Comparison of ENCODE assay signal across 24 mouse cellular contexts in the genomic region with DNA sequence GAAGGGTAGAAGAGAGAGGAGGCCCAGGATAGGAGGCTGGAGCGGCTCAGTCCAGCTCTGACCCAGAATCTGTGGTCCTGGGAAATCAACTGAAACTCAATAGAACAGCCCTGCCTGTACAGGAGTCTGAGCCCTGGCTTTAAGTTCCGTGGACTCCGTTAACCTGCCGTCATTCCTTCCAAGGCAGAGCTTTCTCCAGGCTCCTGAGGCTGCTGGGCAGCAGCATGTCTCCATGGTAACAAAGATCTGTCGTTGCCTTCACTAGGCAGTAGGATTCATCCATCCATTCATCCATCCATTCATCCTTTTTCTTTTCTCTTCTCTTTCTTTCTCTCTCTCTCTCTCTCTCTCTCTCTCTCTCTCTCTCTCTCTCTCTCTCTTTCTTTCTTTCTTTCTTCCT. TPM values are rescaled to one million over a fixed set of nuclear protein-coding genes. Genes with fewer than 3 reads are reported as not detected.
DNase-seq lines count a peak whose midpoint lies in the region; ATAC-seq lines count a peak whose summit lies in the region.
"Had no signal": no experiment of that assay in that cellular context is flagged by ENCODE, and none has a peak within 500 bp of the region (broad histone marks: within the 10 kb centered on the region; RNA-seq: fewer than 3 reads in every experiment).

No protein-coding gene starts in this region.

- H3K36me3 ChIP-seq in forebrain, embryonic 11.5 days (ENCODE audit: control insufficient read depth, insufficient read depth, low read length) = no peaks in the 10 kb centered on the region
- H3K36me3 ChIP-seq in forebrain, embryonic 15.5 days = no peaks in the 10 kb centered on the region
- no peaks in the 10 kb centered on the region for H3K36me3 ChIP-seq in forebrain, embryonic 14.5 days (ENCODE audit: control insufficient read depth, insufficient read depth, low read length)
- H3K36me3 ChIP-seq in midbrain, embryonic 13.5 days = no peaks in the 10 kb centered on the region
- H3K36me3 ChIP-seq in neural tube, embryonic 15.5 days = no peaks in the 10 kb centered on the region
- H3K36me3 ChIP-seq: embryonic facial prominence, embryonic 12.5 days; heart, embryonic 15.5 days; neural tube, embryonic 12.5 days had no signal

- no peaks in the 10 kb centered on the region for H3K9me3 ChIP-seq in forebrain, embryonic 11.5 days (ENCODE audit: control insufficient read depth, low read length)
- H3K9me3 ChIP-seq in forebrain, embryonic 15.5 days = no peaks in the 10 kb centered on the region
- H3K9me3 ChIP-seq in forebrain, embryonic 14.5 days (replicated peaks; ENCODE audit: control insufficient read depth, low read length) = no peaks in the 10 kb centered on the region
- H3K9me3 ChIP-seq in midbrain, embryonic 13.5 days = no peaks in the 10 kb centered on the region
- no peaks in the 10 kb centered on the region for H3K9me3 ChIP-seq in neural tube, embryonic 15.5 days (replicated peaks)
- H3K9me3 ChIP-seq: embryonic facial prominence, embryonic 12.5 days; heart, embryonic 15.5 days; neural tube, embryonic 12.5 days had no signal

- H3K4me2 ChIP-seq in forebrain, embryonic 11.5 days (ENCODE audit: low read depth, low read length, severe bottlenecking) = no peak overlapping the region
- H3K4me2 ChIP-seq in forebrain, embryonic 15.5 days (replicated peaks) = no peak overlapping the region
- no peak overlapping the region for H3K4me2 ChIP-seq in forebrain, embryonic 14.5 days (ENCODE audit: low read length)
- no peak overlapping the region for H3K4me2 ChIP-seq in midbrain, embryonic 13.5 days (replicated peaks)
- H3K4me2 ChIP-seq in neural tube, embryonic 15.5 days = no peak overlapping the region
- H3K4me2 ChIP-seq: embryonic facial prominence, embryonic 12.5 days; heart, embryonic 15.5 days; neural tube, embryonic 12.5 days had no signal

- no peaks in the 10 kb centered on the region for H3K27me3 ChIP-seq in forebrain, embryonic 11.5 days (ENCODE audit: control insufficient read depth, insufficient read depth, low read length)
- no peaks in the 10 kb centered on the region for H3K27me3 ChIP-seq in forebrain, embryonic 15.5 days
- no peaks in the 10 kb centered on the region for H3K27me3 ChIP-seq in forebrain, embryonic 14.5 days (replicated peaks; ENCODE audit: control insufficient read depth, insufficient read depth, low read length)
- no peaks in the 10 kb centered on the region for H3K27me3 ChIP-seq in midbrain, embryonic 13.5 days
- no peaks in the 10 kb centered on the region for H3K27me3 ChIP-seq in neural tube, embryonic 15.5 days (replicated peaks)
- H3K27me3 ChIP-seq: neural tube, embryonic 12.5 days had no signal

- no peak overlapping the region for H3K4me3 ChIP-seq in forebrain, embryonic 11.5 days (ENCODE audit: low read depth, low read length)
- H3K4me3 ChIP-seq in forebrain, embryonic 15.5 days = no peak overlapping the region
- no peak overlapping the region for H3K4me3 ChIP-seq in forebrain, embryonic 14.5 days (ENCODE audit: low read depth, low read length)
- no peak overlapping the region for H3K4me3 ChIP-seq in midbrain, embryonic 13.5 days (replicated peaks)
- H3K4me3 ChIP-seq in neural tube, embryonic 15.5 days (replicated peaks) = no peak overlapping the region
- H3K4me3 ChIP-seq: embryonic facial prominence, embryonic 12.5 days; heart, adult 2 months; heart, embryonic 15.5 days; neural tube, embryonic 12.5 days had no signal

- no peak overlapping the region for H3K9ac ChIP-seq in forebrain, embryonic 11.5 days (ENCODE audit: low read length)
- H3K9ac ChIP-seq in forebrain, embryonic 15.5 days (replicated peaks) = no peak overlapping the region
- H3K9ac ChIP-seq in forebrain, embryonic 14.5 days (ENCODE audit: low read length) = no peak overlapping the region
- no peak overlapping the region for H3K9ac ChIP-seq in midbrain, embryonic 13.5 days (replicated peaks)
- no peak overlapping the region for H3K9ac ChIP-seq in neural tube, embryonic 15.5 days (replicated peaks)
- H3K9ac ChIP-seq: embryonic facial prominence, embryonic 12.5 days; heart, embryonic 15.5 days; neural tube, embryonic 12.5 days had no signal

- H3K27ac ChIP-seq in forebrain, embryonic 11.5 days (ENCODE audit: low read depth, low read length) = no peak overlapping the region
- no peak overlapping the region for H3K27ac ChIP-seq in forebrain, embryonic 15.5 days (replicated peaks)
- no peak overlapping the region for H3K27ac ChIP-seq in forebrain, embryonic 14.5 days (ENCODE audit: low read depth, low read length)
- no peak overlapping the region for H3K27ac ChIP-seq in midbrain, embryonic 13.5 days
- H3K27ac ChIP-seq in neural tube, embryonic 15.5 days (replicated peaks) = no peak overlapping the region
- H3K27ac ChIP-seq: embryonic facial prominence, embryonic 12.5 days; heart, adult 2 months; heart, embryonic 15.5 days; kidney, postnatal 0 days; neural tube, embryonic 12.5 days had no signal

- WGBS in forebrain, embryonic 11.5 days = 36% methylated on average over 5 of the region's 5 CpGs
- 31% methylated on average over 5 of the region's 5 CpGs for WGBS in forebrain, embryonic 15.5 days
- 24% methylated on average over 5 of the region's 5 CpGs for WGBS in forebrain, embryonic 14.5 days
- 25% methylated on average over 5 of the region's 5 CpGs for WGBS in midbrain, embryonic 13.5 days
- WGBS in neural tube, embryonic 15.5 days = 29% methylated on average over 5 of the region's 5 CpGs

- ATAC-seq in forebrain, embryonic 11.5 days (replicated peaks; ENCODE audit: low FRiP score) = no peak
- ATAC-seq in forebrain, embryonic 15.5 days (replicated peaks) = no peak
- no peak for ATAC-seq in forebrain, embryonic 14.5 days
- peak; percentile 48; the same call in 1 of the 2 replicates for ATAC-seq in midbrain, embryonic 13.5 days
- no peak; the same call in 1 of the 2 replicates for ATAC-seq in neural tube, embryonic 15.5 days (ENCODE audit: low FRiP score)

- peaks cover 11% of the 10 kb centered on the region for H3K4me1 ChIP-seq in forebrain, embryonic 11.5 days (replicated peaks; ENCODE audit: control insufficient read depth, insufficient read depth, low read length)
- no peaks in the 10 kb centered on the region for H3K4me1 ChIP-seq in forebrain, embryonic 15.5 days
- H3K4me1 ChIP-seq in forebrain, embryonic 14.5 days (ENCODE audit: control insufficient read depth, insufficient read depth, low read length) = no peaks in the 10 kb centered on the region
- H3K4me1 ChIP-seq in midbrain, embryonic 13.5 days (replicated peaks) = peaks cover 30% of the 10 kb centered on the region
- peaks cover 4% of the 10 kb centered on the region; the same call in 1 of the 2 replicates for H3K4me1 ChIP-seq in neural tube, embryonic 15.5 days
- H3K4me1 ChIP-seq: heart, embryonic 15.5 days had no signal

- DNase-seq in forebrain, embryonic 11.5 days (ENCODE audit: low spot score) = peak; percentile 48
- peak; percentile 20 for DNase-seq in R1 (ENCODE audit: low read depth, low spot score)
- DNase-seq in forebrain, embryonic 14.5 days (ENCODE audit: low spot score) = peak; percentile 51
- no peak for DNase-seq in layer of hippocampus, adult 8-10 months (ENCODE audit: low spot score in 2 of 2)
- DNase-seq in spleen, adult 12 weeks (ENCODE audit: low spot score) = no peak
- DNase-seq: adrenal gland, postnatal 36 days; cerebellum, adult 8-10 months; gastrocnemius, postnatal 25 days; heart, adult 2 months; heart, postnatal 4 days; kidney, adult 18-20 months; layer of hippocampus, postnatal 36 days; lung, adult 18-20 months; lung, postnatal 14 days; right cerebral cortex, postnatal 14 days; thymus, adult 18-20 months had no signal

RNA-seq across cellular contexts. Expression of gene Rspo1, which starts 15.6 kb away (rescaled TPM):
- polyA plus RNA-seq in forebrain, embryonic 11.5 days (2014; fragmentation: Nextera tagmentation; extraction: Ambion mirVana) = 56.2 and 64.8 TPM in 2 replicates
- 2.7 and 4.5 TPM in 2 replicates for polyA plus RNA-seq in forebrain, embryonic 15.5 days (2015; fragmentation: Nextera tagmentation; extraction: Ambion mirVana)
- polyA plus RNA-seq in forebrain, embryonic 14.5 days (2014; fragmentation: Nextera tagmentation; extraction: Ambion mirVana) = 1.8 and 2.4 TPM in 2 replicates
- 3.5 and 7.6 TPM in 2 replicates for polyA plus RNA-seq in midbrain, embryonic 13.5 days (2015; fragmentation: Nextera tagmentation; extraction: Ambion mirVana)
- total RNA-seq in layer of hippocampus, adult 8-10 months (2022) = 1 to 10 TPM; 5.4 to 8.8 (median 7.9) TPM
- polyA plus RNA-seq in neural tube, embryonic 15.5 days (2015; fragmentation: Nextera tagmentation; extraction: Ambion mirVana) = 1.2 and 2.8 TPM in 2 replicates
- total RNA-seq: MEL had no signal

RNA-seq across cellular contexts. Expression of gene Cdca8, which starts 31.6 kb away (rescaled TPM):
- polyA plus RNA-seq in forebrain, embryonic 11.5 days (2014; fragmentation: Nextera tagmentation; extraction: Ambion mirVana) = 284 and 293 TPM in 2 replicates
- polyA plus RNA-seq in forebrain, embryonic 15.5 days (2015; fragmentation: Nextera tagmentation; extraction: Ambion mirVana) = 81.4 and 87.0 TPM in 2 replicates
- 63.5 and 63.8 TPM in 2 replicates for polyA plus RNA-seq in forebrain, embryonic 14.5 days (2014; fragmentation: Nextera tagmentation; extraction: Ambion mirVana)
- polyA plus RNA-seq in midbrain, embryonic 13.5 days (2015; fragmentation: Nextera tagmentation; extraction: Ambion mirVana) = 76.4 and 77.6 TPM in 2 replicates
- total RNA-seq in layer of hippocampus, adult 8-10 months (2022) = 1 to 10 TPM; 1.2 to 2.0 (median 1.2) TPM
- polyA plus RNA-seq in neural tube, embryonic 15.5 days (2015; fragmentation: Nextera tagmentation; extraction: Ambion mirVana) = 22.1 and 51.7 TPM in 2 replicates

RNA-seq across cellular contexts. Expression of gene 9930104L06Rik, which starts 33.8 kb away (rescaled TPM):
- 5.9 and 6.1 TPM in 2 replicates for polyA plus RNA-seq in forebrain, embryonic 11.5 days (2014; fragmentation: Nextera tagmentation; extraction: Ambion mirVana)
- 16.2 and 20.0 TPM in 2 replicates for polyA plus RNA-seq in forebrain, embryonic 15.5 days (2015; fragmentation: Nextera tagmentation; extraction: Ambion mirVana)
- polyA plus RNA-seq in forebrain, embryonic 14.5 days (2014; fragmentation: Nextera tagmentation; extraction: Ambion mirVana) = 3.2 and 5.6 TPM in 2 replicates
- 14.8 and 21.6 TPM in 2 replicates for polyA plus RNA-seq in midbrain, embryonic 13.5 days (2015; fragmentation: Nextera tagmentation; extraction: Ambion mirVana)
- 10 to 100 TPM; 19.6 to 26.9 (median 25.3) TPM for total RNA-seq in layer of hippocampus, adult 8-10 months (2022)
- polyA plus RNA-seq in neural tube, embryonic 15.5 days (2015; fragmentation: Nextera tagmentation; extraction: Ambion mirVana) = 14.2 and 15.2 TPM in 2 replicates

RNA-seq across cellular contexts. Expression of gene Gnl2, which starts 45.7 kb away (rescaled TPM):
- 95.5 and 98.5 TPM in 2 replicates for polyA plus RNA-seq in forebrain, embryonic 11.5 days (2014; fragmentation: Nextera tagmentation; extraction: Ambion mirVana)
- 93.6 and 95.8 TPM in 2 replicates for polyA plus RNA-seq in forebrain, embryonic 15.5 days (2015; fragmentation: Nextera tagmentation; extraction: Ambion mirVana)
- polyA plus RNA-seq in forebrain, embryonic 14.5 days (2014; fragmentation: Nextera tagmentation; extraction: Ambion mirVana) = 86.4 and 95.0 TPM in 2 replicates
- 94.8 and 99.1 TPM in 2 replicates for polyA plus RNA-seq in midbrain, embryonic 13.5 days (2015; fragmentation: Nextera tagmentation; extraction: Ambion mirVana)
- 10 to 100 TPM; 53.7 to 69.5 (median 63.4) TPM for total RNA-seq in layer of hippocampus, adult 8-10 months (2022)
- 88.6 and 91.7 TPM in 2 replicates for polyA plus RNA-seq in neural tube, embryonic 15.5 days (2015; fragmentation: Nextera tagmentation; extraction: Ambion mirVana)

Comparison
In these comparisons a context has a peak if more than half of its experiments do, and no peak if none do; other contexts are left out.
1. DNase-seq: peak in forebrain, embryonic 11.5 days (single experiment), R1 (single experiment) and forebrain, embryonic 14.5 days (single experiment); none in layer of hippocampus, adult 8-10 months (0 of 2) and spleen, adult 12 weeks (single experiment).